17 mouse cellular contexts compared by ENCODE assay signal in genomic region chr2:84288940-84289557, GRCm38 (mm10).
A peak's percentile ranks its signal among the peaks of the same experiment; 100 is the strongest.
DNase-seq lines count a peak whose midpoint lies in the region; ATAC-seq and TF ChIP-seq lines count a peak whose summit lies in the region.
"Had no signal": no experiment of that assay in that cellular context is flagged by ENCODE, and none has a peak within 500 bp of the region (broad histone marks: within the 10 kb centered on the region; RNA-seq: fewer than 3 reads in every experiment).

No protein-coding gene starts in this region.

- H3K9ac ChIP-seq in forebrain, embryonic 14.5 days (ENCODE audit: low read length), result no peak overlapping the region
- H3K9ac ChIP-seq in forebrain, embryonic 16.5 days (replicated peaks; ENCODE audit: low read depth, low read length), result no peak overlapping the region
- no peak overlapping the region for H3K9ac ChIP-seq in midbrain, postnatal 0 days (replicated peaks; ENCODE audit: low read length, poor library complexity, severe bottlenecking)
- H3K9ac ChIP-seq in midbrain, embryonic 13.5 days (replicated peaks), result no peak overlapping the region
- H3K9ac ChIP-seq: forebrain, embryonic 12.5 days; liver, embryonic 12.5 days; midbrain, embryonic 12.5 days; neural tube, embryonic 12.5 days had no signal

- H3K4me1 ChIP-seq in forebrain, embryonic 14.5 days (ENCODE audit: control insufficient read depth, insufficient read depth, low read length), result no peaks in the 10 kb centered on the region
- H3K4me1 ChIP-seq in forebrain, embryonic 16.5 days (replicated peaks; ENCODE audit: control insufficient read depth, insufficient read depth, low read length), result no peaks in the 10 kb centered on the region
- H3K4me1 ChIP-seq in midbrain, postnatal 0 days (ENCODE audit: insufficient read depth, low read length), result no peaks in the 10 kb centered on the region
- H3K4me1 ChIP-seq in midbrain, embryonic 13.5 days (replicated peaks), result no peaks in the 10 kb centered on the region
- H3K4me1 ChIP-seq: forebrain, embryonic 12.5 days; liver, embryonic 12.5 days; midbrain, embryonic 12.5 days; neural tube, embryonic 12.5 days had no signal

- ATAC-seq in forebrain, embryonic 14.5 days, result no peak
- ATAC-seq in forebrain, embryonic 16.5 days, result no peak
- peak; percentile 72; the same call in 1 of the 2 replicates for ATAC-seq in midbrain, postnatal 0 days (ENCODE audit: low FRiP score)
- ATAC-seq in midbrain, embryonic 13.5 days, result no peak
- ATAC-seq: inflammation-experienced regulatory T-cells, adult 6 months; liver, embryonic 12.5 days had no signal

- no peak overlapping the region for H3K4me2 ChIP-seq in forebrain, embryonic 14.5 days (ENCODE audit: low read length)
- no peak overlapping the region for H3K4me2 ChIP-seq in forebrain, embryonic 16.5 days (ENCODE audit: low read length)
- no peak overlapping the region for H3K4me2 ChIP-seq in midbrain, postnatal 0 days (ENCODE audit: low read depth, low read length, poor library complexity, severe bottlenecking)
- no peak overlapping the region for H3K4me2 ChIP-seq in midbrain, embryonic 13.5 days (replicated peaks)
- H3K4me2 ChIP-seq: forebrain, embryonic 12.5 days; liver, embryonic 12.5 days; midbrain, embryonic 12.5 days; neural tube, embryonic 12.5 days had no signal

- no peaks in the 10 kb centered on the region for H3K27me3 ChIP-seq in forebrain, embryonic 14.5 days (replicated peaks; ENCODE audit: control insufficient read depth, insufficient read depth, low read length)
- H3K27me3 ChIP-seq in forebrain, embryonic 16.5 days (replicated peaks; ENCODE audit: control insufficient read depth, insufficient read depth, low read length), result no peaks in the 10 kb centered on the region
- no peaks in the 10 kb centered on the region for H3K27me3 ChIP-seq in midbrain, postnatal 0 days (ENCODE audit: insufficient read depth, low read length)
- H3K27me3 ChIP-seq in midbrain, embryonic 13.5 days, result no peaks in the 10 kb centered on the region
- H3K27me3 ChIP-seq: forebrain, embryonic 12.5 days; liver, embryonic 12.5 days; midbrain, embryonic 12.5 days; neural tube, embryonic 12.5 days had no signal

- 42% methylated on average over 7 of the region's 7 CpGs for WGBS in forebrain, embryonic 14.5 days
- 44% methylated on average over 7 of the region's 7 CpGs for WGBS in forebrain, embryonic 16.5 days
- WGBS in midbrain, postnatal 0 days, result 71% methylated on average over 7 of the region's 7 CpGs
- WGBS in midbrain, embryonic 13.5 days, result 74% methylated on average over 7 of the region's 7 CpGs

- no peaks in the 10 kb centered on the region for H3K9me3 ChIP-seq in forebrain, embryonic 14.5 days (replicated peaks; ENCODE audit: control insufficient read depth, low read length)
- no peaks in the 10 kb centered on the region for H3K9me3 ChIP-seq in forebrain, embryonic 16.5 days (ENCODE audit: control insufficient read depth, low read length)
- no peaks in the 10 kb centered on the region for H3K9me3 ChIP-seq in midbrain, postnatal 0 days (ENCODE audit: low read length)
- H3K9me3 ChIP-seq in midbrain, embryonic 13.5 days, result no peaks in the 10 kb centered on the region
- H3K9me3 ChIP-seq: forebrain, embryonic 12.5 days; liver, embryonic 12.5 days; midbrain, embryonic 12.5 days; neural tube, embryonic 12.5 days had no signal

- no peak overlapping the region for H3K4me3 ChIP-seq in forebrain, embryonic 14.5 days (ENCODE audit: low read depth, low read length)
- no peak overlapping the region for H3K4me3 ChIP-seq in forebrain, embryonic 16.5 days (replicated peaks; ENCODE audit: low read length)
- no peak overlapping the region for H3K4me3 ChIP-seq in midbrain, postnatal 0 days (ENCODE audit: low read depth, low read length)
- H3K4me3 ChIP-seq in midbrain, embryonic 13.5 days (replicated peaks), result no peak overlapping the region
- H3K4me3 ChIP-seq: forebrain, embryonic 12.5 days; liver, embryonic 12.5 days; midbrain, embryonic 12.5 days; neural tube, embryonic 12.5 days had no signal

- H3K36me3 ChIP-seq in forebrain, embryonic 14.5 days (ENCODE audit: control insufficient read depth, insufficient read depth, low read length), result no peaks in the 10 kb centered on the region
- H3K36me3 ChIP-seq in forebrain, embryonic 16.5 days (ENCODE audit: control insufficient read depth, insufficient read depth), result no peaks in the 10 kb centered on the region
- H3K36me3 ChIP-seq in midbrain, postnatal 0 days (ENCODE audit: insufficient read depth, low read length), result no peaks in the 10 kb centered on the region
- H3K36me3 ChIP-seq in midbrain, embryonic 13.5 days, result no peaks in the 10 kb centered on the region
- H3K36me3 ChIP-seq: forebrain, embryonic 12.5 days; liver, embryonic 12.5 days; midbrain, embryonic 12.5 days; neural tube, embryonic 12.5 days had no signal

- no peak for TF ChIP-seq CTCF in midbrain, postnatal 0 days (IDR thresholded peaks at IDR 0.05)

- DNase-seq in forebrain, embryonic 14.5 days (ENCODE audit: low spot score), result peak; percentile 13
- peak; percentile 73 for DNase-seq in midbrain, postnatal 0 days (ENCODE audit: low spot score)
- DNase-seq in fat pad, adult 2 months (ENCODE audit: extremely low read depth, low read depth, low spot score), result peak; percentile 96
- peak; percentile 59 for DNase-seq in retina, postnatal 1 day
- DNase-seq in spleen, postnatal 36 days (ENCODE audit: low spot score in 2 of 2), result no peak
- DNase-seq: cerebellum, adult 2 months; gastrocnemius, postnatal 36 days; kidney, postnatal 10 days; lung, postnatal 14 days; thymus, postnatal 25 days had no signal

- H3K27ac ChIP-seq in forebrain, embryonic 14.5 days (ENCODE audit: low read depth, low read length), result no peak overlapping the region
- no peak overlapping the region for H3K27ac ChIP-seq in forebrain, embryonic 16.5 days (ENCODE audit: low read length)
- H3K27ac ChIP-seq in midbrain, postnatal 0 days (ENCODE audit: low read depth, low read length), result no peak overlapping the region
- no peak overlapping the region for H3K27ac ChIP-seq in midbrain, embryonic 13.5 days
- H3K27ac ChIP-seq: forebrain, embryonic 12.5 days; liver, embryonic 12.5 days; midbrain, embryonic 12.5 days; neural tube, embryonic 12.5 days had no signal

Comparison
In these comparisons a context has a peak if more than half of its experiments do, and no peak if none do; other contexts are left out.
1. DNase-seq: peak in forebrain, embryonic 14.5 days (single experiment), midbrain, postnatal 0 days (single experiment), fat pad, adult 2 months (single experiment) and retina, postnatal 1 day (single experiment); none in spleen, postnatal 36 days (0 of 2).